ENCODE assay signal across 30 mouse cellular contexts in the genomic region with DNA sequence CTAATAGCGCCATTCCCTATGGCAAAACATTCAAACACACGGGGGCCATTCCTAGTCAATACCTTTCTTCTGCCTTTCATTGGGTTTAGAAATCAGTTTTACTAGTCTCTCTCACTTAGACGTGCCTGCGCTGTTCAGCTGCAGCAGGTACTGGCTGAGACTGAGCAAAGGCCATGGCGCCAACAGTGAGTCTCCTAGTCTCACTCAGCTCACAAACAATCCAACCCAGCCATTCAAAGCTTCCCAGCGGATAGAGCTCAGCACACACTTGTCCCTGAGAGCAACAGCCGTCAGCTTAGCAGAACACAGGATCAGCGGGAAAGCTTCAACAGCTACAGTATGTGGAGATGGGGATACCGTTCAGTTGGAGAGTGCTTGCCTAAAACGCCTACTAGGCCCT. TPM values are rescaled to one million over a fixed set of nuclear protein-coding genes. Genes with fewer than 3 reads are reported as not detected.
DNase-seq lines count a peak whose midpoint lies in the region; ATAC-seq and TF ChIP-seq lines count a peak whose summit lies in the region.
"Had no signal": no experiment of that assay in that cellular context is flagged by ENCODE, and none has a peak within 500 bp of the region (broad histone marks: within the 10 kb centered on the region; RNA-seq: fewer than 3 reads in every experiment).

No protein-coding gene starts in this region.

- DNase-seq in liver, adult 2 months (ENCODE audit: extremely low read depth, low read depth, low spot score): peak; percentile 76
- DNase-seq in liver: no peak
- peak; percentile 55 for DNase-seq in kidney, adult 9 months
- DNase-seq in kidney, postnatal 36 days: peak; percentile 41 to 61
- no peak for DNase-seq in liver, postnatal 0 days
- DNase-seq: adrenal gland, postnatal 10 days; cerebellum, adult 11 months; cerebellum, adult 9-11 months; embryo, embryonic 11 days; gastrocnemius, postnatal 36 days; heart, adult 2 months; heart, postnatal 14 days; layer of hippocampus, adult 9-11 months; lung, adult 18-20 months; lung, postnatal 14 days; right cerebral cortex, postnatal 25 days; thymus, adult 2 months; thymus, postnatal 36 days had no signal

- H3K4me3 ChIP-seq in liver, adult 2 months (ENCODE audit: insufficient read depth, low read depth, low read length): no peak overlapping the region
- H3K4me3 ChIP-seq in liver, postnatal 0 days (ENCODE audit: low read depth, low read length): no peak overlapping the region
- H3K4me3 ChIP-seq in heart, embryonic 11.5 days (ENCODE audit: low read depth, low read length): no peak overlapping the region
- H3K4me3 ChIP-seq: embryonic facial prominence, embryonic 12.5 days; forebrain, embryonic 15.5 days; heart, adult 2 months; hindbrain, embryonic 10.5 days; hindbrain, embryonic 15.5 days; limb, embryonic 13.5 days had no signal

- peak; percentile 51 for ATAC-seq in liver, postnatal 0 days
- ATAC-seq in granulocyte monocyte progenitor cell, adult 5-6 weeks (replicated peaks; ENCODE audit: poor library complexity, severe bottlenecking): no peak
- no peak for ATAC-seq in inflammation-experienced regulatory T-cells, adult 6 months
- no peak for ATAC-seq in heart, embryonic 11.5 days (replicated peaks; ENCODE audit: insufficient number of reproducible peaks, low FRiP score, low TSS enrichment)
- ATAC-seq: forebrain, embryonic 15.5 days; midbrain, embryonic 16.5 days; Patski had no signal

- H3K27ac ChIP-seq in liver, adult 2 months (replicated peaks; ENCODE audit: insufficient read depth, low read depth, low read length): peak overlapping the region; percentile 16; the same call in 1 of the 2 replicates
- H3K27ac ChIP-seq in liver, postnatal 0 days (ENCODE audit: low read depth): peak overlapping the region; percentile 84; the same call in 1 of the 2 replicates
- H3K27ac ChIP-seq in heart, embryonic 11.5 days (ENCODE audit: low read depth, low read length): no peak overlapping the region
- H3K27ac ChIP-seq: forebrain, embryonic 15.5 days; heart, adult 2 months had no signal

- no peak for TF ChIP-seq POLR2A in liver, adult 2 months (IDR thresholded peaks at IDR 0.05; ENCODE audit: extremely low read depth, insufficient read depth, low read length)

- no peak for TF ChIP-seq EP300 in liver, postnatal 0 days (IDR thresholded peaks at IDR 0.05; ENCODE audit: low read depth)

- H3K4me1 ChIP-seq in liver, adult 2 months (ENCODE audit: control insufficient read depth, insufficient read depth, low read length): peaks cover 17% of the 10 kb centered on the region
- H3K4me1 ChIP-seq in liver, postnatal 0 days (ENCODE audit: insufficient read depth): peaks cover 16% of the 10 kb centered on the region; the same call in 1 of the 2 replicates
- H3K4me1 ChIP-seq in heart, embryonic 11.5 days (ENCODE audit: control insufficient read depth, insufficient read depth, low read length): peaks cover 22% of the 10 kb centered on the region

- H3K79me2 ChIP-seq in liver, adult 2 months (ENCODE audit: control insufficient read depth, insufficient read depth, low read length): no peaks in the 10 kb centered on the region

- no peaks in the 10 kb centered on the region for H3K27me3 ChIP-seq in liver, adult 2 months (ENCODE audit: control insufficient read depth, insufficient read depth, low read length)
- no peaks in the 10 kb centered on the region for H3K27me3 ChIP-seq in liver, postnatal 0 days (ENCODE audit: insufficient read depth, low read length)
- H3K27me3 ChIP-seq in heart, embryonic 11.5 days (ENCODE audit: control insufficient read depth, insufficient read depth, low read length): no peaks in the 10 kb centered on the region
- H3K27me3 ChIP-seq: embryonic facial prominence, embryonic 12.5 days; forebrain, embryonic 15.5 days; limb, embryonic 13.5 days; Patski had no signal

- no peaks in the 10 kb centered on the region for H3K36me3 ChIP-seq in liver, adult 2 months (ENCODE audit: control insufficient read depth, insufficient read depth, low read length)
- no peaks in the 10 kb centered on the region for H3K36me3 ChIP-seq in liver, postnatal 0 days (replicated peaks; ENCODE audit: insufficient read depth, low read length)
- no peaks in the 10 kb centered on the region for H3K36me3 ChIP-seq in heart, embryonic 11.5 days (ENCODE audit: control insufficient read depth, insufficient read depth, low read length)
- H3K36me3 ChIP-seq: embryonic facial prominence, embryonic 12.5 days; forebrain, embryonic 15.5 days; hindbrain, embryonic 10.5 days; hindbrain, embryonic 15.5 days; limb, embryonic 13.5 days had no signal

- WGBS in liver, adult 2 months: 62% methylated on average over 10 of the region's 10 CpGs
- WGBS in liver, postnatal 0 days (ENCODE audit: insufficient replicate concordance): 62% methylated on average over 10 of the region's 10 CpGs
- WGBS in heart, embryonic 11.5 days (ENCODE audit: insufficient replicate concordance): 75% methylated on average over 10 of the region's 10 CpGs

- no peaks in the 10 kb centered on the region for H3K9me3 ChIP-seq in liver, postnatal 0 days (ENCODE audit: low read length)
- no peaks in the 10 kb centered on the region for H3K9me3 ChIP-seq in heart, embryonic 11.5 days (replicated peaks; ENCODE audit: control insufficient read depth, low read length)
- H3K9me3 ChIP-seq: embryonic facial prominence, embryonic 12.5 days; forebrain, embryonic 15.5 days; hindbrain, embryonic 10.5 days; hindbrain, embryonic 15.5 days; limb, embryonic 13.5 days had no signal

- no peak for TF ChIP-seq CTCF in liver, adult 2 months (IDR thresholded peaks at IDR 0.05; ENCODE audit: low read depth, low read length)
- no peak for TF ChIP-seq CTCF in liver, postnatal 0 days (IDR thresholded peaks at IDR 0.05; ENCODE audit: low read depth)

- H3K9ac ChIP-seq in liver, adult 2 months (ENCODE audit: low read depth, low read length): no peak overlapping the region
- H3K9ac ChIP-seq in liver, postnatal 0 days (replicated peaks): no peak overlapping the region
- no peak overlapping the region for H3K9ac ChIP-seq in heart, embryonic 11.5 days (ENCODE audit: low read depth, low read length)
- H3K9ac ChIP-seq: embryonic facial prominence, embryonic 12.5 days; forebrain, embryonic 15.5 days; hindbrain, embryonic 15.5 days; limb, embryonic 13.5 days had no signal

- no peak overlapping the region for H3K4me2 ChIP-seq in liver, postnatal 0 days (ENCODE audit: low read depth, low read length)
- H3K4me2 ChIP-seq in heart, embryonic 11.5 days: no peak overlapping the region
- H3K4me2 ChIP-seq: embryonic facial prominence, embryonic 12.5 days; forebrain, embryonic 15.5 days; hindbrain, embryonic 15.5 days; limb, embryonic 13.5 days; midbrain, embryonic 11.5 days had no signal

RNA-seq across cellular contexts. Expression of a gene that starts 27.5 kb away (rescaled TPM):
- total RNA-seq in liver, adult 2 months (2014; rRNA removed): 0.20 and 0.37 TPM in 2 replicates
- 0.05 and 0.10 TPM in 2 replicates for polyA plus RNA-seq in liver, adult 2 months (2012; rRNA removed)
- polyA plus RNA-seq in liver, postnatal 0 days (2015; fragmentation: Nextera tagmentation; extraction: Ambion mirVana): 0.22 and 0.40 TPM in 2 replicates
- 0.64 TPM in 1 of 2 replicates, not detected in the other for total RNA-seq in granulocyte monocyte progenitor cell, adult 5-6 weeks (2014; fragmentation: Nextera tagmentation)
- total RNA-seq in granulocyte monocyte progenitor cell, adult 5-6 weeks (2017): 0.52 TPM in 1 of 2 replicates, not detected in the other
- polyA plus RNA-seq in inflammation-experienced regulatory T-cells, adult 6 months (2017; shearing (Covaris generic)): not detected
- polyA plus RNA-seq in heart, embryonic 11.5 days (2014; fragmentation: Nextera tagmentation; extraction: Ambion mirVana): 3.1 and 5.1 TPM in 2 replicates
- total RNA-seq: neutrophil, adult 5-6 weeks had no signal

Comparison
In these comparisons a context has a peak if more than half of its experiments do, and no peak if none do; other contexts are left out.
1. DNase-seq: peak in liver, adult 2 months (single experiment), kidney, adult 9 months (single experiment) and kidney, postnatal 36 days (2 of 2); none in liver (single experiment) and liver, postnatal 0 days (single experiment).